10 mouse cellular contexts compared by ENCODE assay signal in the genomic region with DNA sequence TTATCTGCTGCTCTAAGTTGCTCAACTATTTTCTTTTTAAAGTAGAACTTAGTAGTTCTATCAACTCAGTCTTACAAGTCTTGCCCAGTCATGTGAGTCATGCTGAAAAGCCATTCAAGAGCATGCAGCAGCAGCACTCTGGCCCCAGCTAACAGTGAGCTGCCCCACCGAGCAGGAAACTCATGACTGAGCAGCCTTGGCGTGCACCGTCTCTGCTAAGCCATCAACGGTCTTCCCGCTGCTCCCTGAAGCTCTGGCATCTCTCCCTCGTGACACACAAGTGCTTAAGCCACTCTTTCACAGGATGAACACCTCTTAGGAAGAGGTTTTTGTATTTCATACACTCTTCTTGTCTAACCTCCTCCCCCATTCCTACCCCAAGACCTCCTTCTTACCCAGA. TPM values are rescaled to one million over a fixed set of nuclear protein-coding genes. Genes with fewer than 3 reads are reported as not detected.
A peak's percentile ranks its signal among the peaks of the same experiment; 100 is the strongest.
DNase-seq lines count a peak whose midpoint lies in the region; ATAC-seq and TF ChIP-seq lines count a peak whose summit lies in the region.
"Had no signal": no experiment of that assay in that cellular context is flagged by ENCODE, and none has a peak within 500 bp of the region (broad histone marks: within the 10 kb centered on the region; RNA-seq: fewer than 3 reads in every experiment).

No protein-coding gene starts in this region.

- peak; percentile 11 for DNase-seq in embryo, embryonic 10 days (ENCODE audit: low spot score)
- no peak for DNase-seq in embryo, embryonic 9.5 days (ENCODE audit: extremely low spot score)
- DNase-seq in 3T3-L1 (ENCODE audit: low read depth, low spot score), result peak; percentile 67
- DNase-seq in kidney, postnatal 0 days (ENCODE audit: low spot score), result peak; percentile 25
- DNase-seq in cerebellum, postnatal 25 days, result no peak
- no peak for DNase-seq in spleen, postnatal 10 days (ENCODE audit: low spot score in 2 of 2)
- DNase-seq in yolk sac, embryonic 10.5 days (ENCODE audit: low spot score), result no peak

- H3K4me3 ChIP-seq in heart, embryonic 12.5 days, result no peak overlapping the region
- no peak overlapping the region for H3K4me3 ChIP-seq in kidney, postnatal 0 days (replicated peaks; ENCODE audit: low read depth, low read length)
- H3K4me3 ChIP-seq: left cerebral cortex, adult 2 months; liver, embryonic 15.5 days had no signal

- no peak overlapping the region for H3K9ac ChIP-seq in heart, embryonic 12.5 days
- H3K9ac ChIP-seq in kidney, postnatal 0 days (ENCODE audit: low read depth, low read length), result no peak overlapping the region
- H3K9ac ChIP-seq: liver, embryonic 15.5 days had no signal

- WGBS in heart, embryonic 12.5 days, result 25% methylated on average over 6 of the region's 6 CpGs
- WGBS in kidney, postnatal 0 days, result 36% methylated on average over 6 of the region's 6 CpGs

- no peak overlapping the region for H3K4me2 ChIP-seq in heart, embryonic 12.5 days
- H3K4me2 ChIP-seq in kidney, postnatal 0 days (ENCODE audit: low read length), result no peak overlapping the region
- H3K4me2 ChIP-seq: liver, embryonic 15.5 days had no signal

- peaks cover 30% of the 10 kb centered on the region for H3K36me3 ChIP-seq in heart, embryonic 12.5 days
- H3K36me3 ChIP-seq in kidney, postnatal 0 days (ENCODE audit: insufficient read depth, low read length), result 0 out of 2 replicates have a peak, but pooled peaks cover 4% of the 10 kb centered on the region

- no peak for TF ChIP-seq CTCF in kidney, postnatal 0 days (IDR thresholded peaks at IDR 0.05; ENCODE audit: low read depth)

- no peaks in the 10 kb centered on the region for H3K27me3 ChIP-seq in heart, embryonic 12.5 days (replicated peaks)
- H3K27me3 ChIP-seq in kidney, postnatal 0 days (ENCODE audit: insufficient read depth, low read length), result no peaks in the 10 kb centered on the region
- H3K27me3 ChIP-seq: liver, embryonic 15.5 days had no signal

- no peak for ATAC-seq in heart, embryonic 12.5 days (ENCODE audit: insufficient number of reproducible peaks, low FRiP score)
- peak; percentile 66 for ATAC-seq in kidney, postnatal 0 days (replicated peaks; ENCODE audit: low FRiP score, low read depth)

- peak overlapping the region; percentile 56 for H3K27ac ChIP-seq in heart, embryonic 12.5 days (ENCODE audit: poor library complexity, severe bottlenecking)
- no peak overlapping the region for H3K27ac ChIP-seq in kidney, postnatal 0 days
- H3K27ac ChIP-seq: left cerebral cortex, adult 2 months; liver, embryonic 15.5 days had no signal

- H3K4me1 ChIP-seq in heart, embryonic 12.5 days (replicated peaks), result peaks cover 56% of the 10 kb centered on the region
- no peaks in the 10 kb centered on the region for H3K4me1 ChIP-seq in kidney, postnatal 0 days (replicated peaks; ENCODE audit: insufficient read depth, low read length)

- no peaks in the 10 kb centered on the region for H3K9me3 ChIP-seq in heart, embryonic 12.5 days (replicated peaks)
- no peaks in the 10 kb centered on the region for H3K9me3 ChIP-seq in kidney, postnatal 0 days (replicated peaks; ENCODE audit: low read length)
- H3K9me3 ChIP-seq: liver, embryonic 15.5 days had no signal

RNA-seq across cellular contexts. Expression of a gene that starts 10.1 kb away (rescaled TPM):
- polyA plus RNA-seq in heart, embryonic 12.5 days (2016; fragmentation: Nextera tagmentation; extraction: Ambion mirVana), result 21.3 and 23.1 TPM in 2 replicates
- polyA plus RNA-seq in kidney, postnatal 0 days (2015; fragmentation: Nextera tagmentation; extraction: Ambion mirVana), result 5.6 and 6.4 TPM in 2 replicates

RNA-seq across cellular contexts. Expression of a gene that starts 53.1 kb away (rescaled TPM):
- 0.27 and 0.42 TPM in 2 replicates for polyA plus RNA-seq in heart, embryonic 12.5 days (2016; fragmentation: Nextera tagmentation; extraction: Ambion mirVana)
- 0.12 and 0.14 TPM in 2 replicates for polyA plus RNA-seq in kidney, postnatal 0 days (2015; fragmentation: Nextera tagmentation; extraction: Ambion mirVana)

Comparison
In these comparisons a context has a peak if more than half of its experiments do, and no peak if none do; other contexts are left out.
1. DNase-seq: peak in embryo, embryonic 10 days (single experiment), 3T3-L1 (single experiment) and kidney, postnatal 0 days (single experiment); none in embryo, embryonic 9.5 days (single experiment), cerebellum, postnatal 25 days (0 of 2), spleen, postnatal 10 days (0 of 2) and yolk sac, embryonic 10.5 days (single experiment).